Mouse (Mus musculus) hindbrain, embryonic 12.5 days (tissue): ENCODE measurements around the gene Tle6. TPM values are rescaled to one million over a fixed set of nuclear protein-coding genes. Genes with fewer than 3 reads are reported as not detected.

Experiments
- ATAC-seq: fragments of 200-750 bp; cut with Nextera tagmentation; 2 replicates; pipeline ENCODE4 v1.8.0; 2017; ENCODE audit warnings: moderate TSS enrichment; ENCODE audit not compliant: low FRiP score
- H3K27ac ChIP-seq: fragments of 300-500 bp; sonication (generic); 2 replicates; pipeline ENCODE4 v1.5.1; 2016; ENCODE audit warnings: mild to moderate bottlenecking
- H3K27me3 ChIP-seq: fragments of 300-500 bp; sonication (generic); 2 replicates; pipeline ENCODE4 v1.6.1; 2016; ENCODE audit warnings: mild to moderate bottlenecking
- H3K36me3 ChIP-seq: fragments of 300-500 bp; sonication (generic); 2 replicates; pipeline ENCODE4 v1.6.1; 2016; ENCODE audit warnings: mild to moderate bottlenecking
- H3K4me1 ChIP-seq: fragments of 300-500 bp; sonication (generic); 2 replicates; pipeline ENCODE4 v1.6.1; 2016
- H3K4me2 ChIP-seq: fragments of 300-500 bp; sonication (generic); replicated peaks from 2 replicates; pipeline ENCODE4 v1.6.1; 2016; ENCODE audit warnings: mild to moderate bottlenecking
- H3K4me3 ChIP-seq: fragments of 300-500 bp; sonication (generic); 2 replicates; pipeline ENCODE4 v1.5.1; 2016; ENCODE audit warnings: mild to moderate bottlenecking
- H3K9ac ChIP-seq: fragments of 300-500 bp; sonication (generic); 2 replicates; pipeline ENCODE4 v1.6.1; 2016; ENCODE audit warnings: mild to moderate bottlenecking, moderate library complexity
- H3K9me3 ChIP-seq: fragments of 300-500 bp; sonication (generic); replicated peaks from 2 replicates; pipeline ENCODE4 v1.6.1; 2016; ENCODE audit warnings: mild to moderate bottlenecking
- WGBS: fragments of 180-500 bp; shearing (Covaris S2); methylation state at CpG from one replicate; pipeline ENCODE4 v1.1.7; 2016; 5-methylcytosine and 5-hydroxymethylcytosine counted together
- polyA plus RNA-seq: library from polyadenylated mRNA; unstranded; fragments of >200 nt; fragmentation: Nextera tagmentation; extraction: Ambion mirVana; gene quantifications from 2 replicates; pipeline ENCODE4 v1.2.1, GENCODE M21; 2016

Tle6 gene
- polyA plus RNA-seq, 1 experiment from 2014 or later, result 8.3 TPM

- Histone ChIP-seq H3K4me3 (peak overlapping the region; percentile 51), H3K27ac (peak overlapping the region; percentile 48; the same call in 1 of the 2 replicates), H3K4me2 (peak overlapping the region; percentile 77), H3K27me3 (peaks cover 83% of the 10 kb centered on the region), H3K9ac (peak overlapping the region; percentile 69), H3K36me3 (no peaks in the 10 kb centered on the region), H3K4me1 (peaks cover 47% of the 10 kb centered on the region), H3K9me3 (no peaks in the 10 kb centered on the region)
- ATAC-seq, result no peak
- under 1% methylated on average over 6 of the region's 6 CpGs for WGBS
These were observed 25.2 kb downstream of the Tle6 start for GRCm38 (mm10) chr10:81575695-81576094.

DNA sequence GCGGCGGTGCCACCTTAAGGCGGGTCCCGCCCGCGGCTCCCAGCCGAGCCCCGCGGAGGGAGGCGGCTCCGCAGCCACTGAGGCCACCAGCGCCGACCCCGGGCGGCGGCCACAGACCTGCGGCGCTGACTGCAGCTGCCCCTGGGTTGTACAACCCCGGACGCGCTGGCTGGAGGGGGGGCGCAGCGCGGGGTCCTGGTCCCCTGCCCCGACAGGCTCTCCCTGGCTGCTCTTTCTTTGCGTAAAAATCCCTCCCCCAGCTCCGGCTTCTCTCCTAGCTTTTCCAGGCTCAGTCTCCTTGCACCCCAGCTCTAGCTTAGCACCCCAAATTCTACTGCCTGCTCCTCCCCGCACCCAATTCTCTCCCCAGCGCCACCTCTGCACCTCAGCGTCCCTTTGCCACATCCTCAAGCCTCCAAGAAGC, 25.7 kb downstream of the Tle6 start:
- H3K36me3 ChIP-seq, result no peaks in the 10 kb centered on the region
- peaks cover 47% of the 10 kb centered on the region for H3K4me1 ChIP-seq
- peak overlapping the region; percentile 77 for H3K4me2 ChIP-seq
- under 1% methylated on average over 29 of the region's 30 CpGs for WGBS
- H3K27ac ChIP-seq, result peak overlapping the region; percentile 48; the same call in 1 of the 2 replicates
- no peaks in the 10 kb centered on the region for H3K9me3 ChIP-seq
- peak overlapping the region; percentile 69 for H3K9ac ChIP-seq
- H3K4me3 ChIP-seq, result peak overlapping the region; percentile 51
- H3K27me3 ChIP-seq, result peaks cover 78% of the 10 kb centered on the region
- ATAC-seq, result no peak

- peak within 1 kb of the TSS; percentile 48; the same call in 1 of the 2 replicates for H3K27ac ChIP-seq
- peak within 1 kb of the TSS; percentile 51 for H3K4me3 ChIP-seq
- peaks cover 74% of the 10 kb centered on the region for H3K27me3 ChIP-seq
- 20% methylated on average over 10 of the region's 10 CpGs for WGBS
- H3K9ac ChIP-seq, result peak within 1 kb of the TSS; percentile 69
- H3K36me3 ChIP-seq, result no peaks in the 10 kb centered on the region
- ATAC-seq, result no peak
- no peaks in the 10 kb centered on the region for H3K9me3 ChIP-seq
- peak within 1 kb of the TSS; percentile 77 for H3K4me2 ChIP-seq
- H3K4me1 ChIP-seq, result peaks cover 54% of the 10 kb centered on the region
These were observed 26.5 kb downstream of the Tle6 start, which contains the start of gene Tle2 for GRCm38 (mm10) chr10:81574081-81575056. Gene Tle2, plus strand, starts transcription at chr10:81574561.

DNA sequence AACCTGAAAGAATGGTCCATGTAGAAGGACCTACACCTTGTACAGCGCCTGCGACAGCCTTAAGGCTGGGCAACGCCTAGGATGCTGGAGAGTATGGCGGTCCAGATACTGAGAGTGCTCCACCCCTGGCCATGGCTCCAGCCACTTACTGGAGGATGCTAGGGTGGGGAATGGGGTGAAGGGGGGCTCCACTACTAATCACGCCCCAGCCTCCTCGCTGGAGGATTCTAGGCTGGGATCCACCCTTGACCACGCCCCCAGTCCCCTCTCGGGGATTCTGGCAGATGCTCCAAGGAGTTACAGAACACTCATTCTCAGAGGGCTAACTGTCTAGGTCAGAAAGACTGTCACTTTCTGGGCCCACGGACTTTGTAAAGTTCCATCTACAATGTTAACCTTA, 27.9 kb downstream of the Tle6 start:
- H3K4me1 ChIP-seq, result peaks cover 67% of the 10 kb centered on the region
- no peak overlapping the region for H3K9ac ChIP-seq
- H3K4me2 ChIP-seq, result 0 out of 2 replicates have a peak overlapping the region, but pooled peaks have one; percentile 63
- 9% methylated on average over 9 of the region's 9 CpGs for WGBS
- no peak for ATAC-seq
- no peaks in the 10 kb centered on the region for H3K36me3 ChIP-seq
- H3K4me3 ChIP-seq, result no peak overlapping the region
- no peak overlapping the region for H3K27ac ChIP-seq
- peaks cover 65% of the 10 kb centered on the region for H3K27me3 ChIP-seq
- no peaks in the 10 kb centered on the region for H3K9me3 ChIP-seq

- Histone ChIP-seq H3K9me3 (no peaks in the 10 kb centered on the region), H3K4me3 (peak overlapping the region; percentile 17; the same call in 1 of the 2 replicates), H3K4me2 (peak overlapping the region; percentile 63), H3K36me3 (no peaks in the 10 kb centered on the region), H3K27ac (peak overlapping the region; percentile 62), H3K27me3 (peaks cover 65% of the 10 kb centered on the region), H3K4me1 (peaks cover 67% of the 10 kb centered on the region), H3K9ac (no peak overlapping the region)
- under 1% methylated on average over 9 of the region's 9 CpGs for WGBS
- peak; percentile 3 for ATAC-seq
These were observed 28.7 kb downstream of the Tle6 start for GRCm38 (mm10) chr10:81572133-81572671.

DNA sequence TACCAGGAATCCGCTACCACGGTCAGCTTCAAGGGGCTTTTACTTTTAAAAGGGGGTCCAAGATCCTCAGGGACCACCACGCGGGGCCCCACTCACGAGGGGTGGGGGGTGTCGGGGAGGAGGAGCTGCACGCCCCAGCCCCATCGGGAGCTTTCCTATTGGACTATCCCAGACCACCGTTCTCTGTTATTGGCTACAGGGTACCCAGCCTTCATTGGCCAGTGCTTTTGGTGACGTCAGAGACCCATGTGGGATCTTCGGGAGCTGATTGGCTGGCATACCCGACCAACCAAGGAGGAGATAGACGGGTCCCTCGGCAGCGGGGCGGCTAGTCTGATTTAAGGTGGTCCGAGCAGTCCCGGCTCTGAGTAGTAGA, 29.4 kb downstream of the Tle6 start:
- H3K27ac ChIP-seq, result peak overlapping the region; percentile 87
- under 1% methylated on average over 18 of the region's 18 CpGs for WGBS
- peaks cover 65% of the 10 kb centered on the region for H3K27me3 ChIP-seq

DNA sequence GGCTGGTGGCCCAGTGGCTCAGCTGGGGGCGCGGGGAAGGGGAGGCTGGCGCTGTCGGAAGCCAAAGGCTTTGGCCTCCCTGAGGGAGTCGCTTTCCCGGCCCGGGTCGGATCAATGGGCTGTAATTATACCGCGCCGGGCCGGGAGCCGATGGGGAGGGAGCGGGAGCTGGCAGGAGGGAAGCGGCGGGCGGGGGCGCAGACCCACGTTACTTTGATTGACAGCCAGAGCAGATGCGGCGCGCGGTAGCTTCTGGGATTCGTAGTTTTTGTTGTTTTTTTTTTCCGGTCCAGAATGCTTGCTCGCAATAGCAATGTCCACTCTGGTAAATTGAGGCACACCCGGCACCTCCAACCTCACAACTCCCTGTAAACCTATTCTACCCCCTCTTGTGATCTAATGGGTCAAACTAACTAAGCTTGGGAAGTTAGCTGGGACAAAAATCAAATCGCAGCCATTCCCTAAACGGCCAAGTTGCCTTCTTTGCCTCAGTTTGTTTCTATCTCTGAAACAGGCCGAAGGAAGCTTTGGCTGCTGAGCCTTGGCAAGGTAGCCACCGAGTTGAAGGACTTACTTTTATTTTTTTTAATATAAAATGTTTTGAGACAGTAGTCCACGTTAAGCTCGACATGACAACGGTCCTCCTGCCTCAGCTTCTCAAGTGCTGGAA, 29.9 kb downstream of the Tle6 start:
- peaks cover 4% of the 10 kb centered on the region for H3K36me3 ChIP-seq
- no peak overlapping the region; the same call in 1 of the 2 replicates for H3K9ac ChIP-seq
- H3K4me1 ChIP-seq, result peaks cover 63% of the 10 kb centered on the region
- peaks cover 65% of the 10 kb centered on the region for H3K27me3 ChIP-seq
- peak overlapping the region; percentile 33 for H3K4me3 ChIP-seq
- H3K27ac ChIP-seq, result peak overlapping the region; percentile 87
- H3K4me2 ChIP-seq, result peak overlapping the region; percentile 63
- H3K9me3 ChIP-seq, result no peaks in the 10 kb centered on the region
- WGBS, result under 1% methylated on average over 33 of the region's 34 CpGs
- peak; percentile 73 for ATAC-seq

More for the DNA sequence above, 29.4 kb downstream of the Tle6 start:
- peak overlapping the region; percentile 63 for H3K4me2 ChIP-seq
- ATAC-seq, result peak; percentile 88
- H3K9ac ChIP-seq, result no peak overlapping the region
- peak overlapping the region; percentile 33 for H3K4me3 ChIP-seq
- H3K36me3 ChIP-seq, result no peaks in the 10 kb centered on the region; the same call in 1 of the 2 replicates
- no peaks in the 10 kb centered on the region for H3K9me3 ChIP-seq
- H3K4me1 ChIP-seq, result peaks cover 67% of the 10 kb centered on the region

GRCm38 (mm10) chr10:81570238-81570800, 30.6 kb downstream of the Tle6 start:
- WGBS, result under 1% methylated on average over 10 of the region's 11 CpGs
- H3K36me3 ChIP-seq, result peaks cover 11% of the 10 kb centered on the region
- no peak overlapping the region; the same call in 1 of the 2 replicates for H3K9ac ChIP-seq
- peak overlapping the region; percentile 87 for H3K27ac ChIP-seq
- no peaks in the 10 kb centered on the region for H3K9me3 ChIP-seq
- H3K27me3 ChIP-seq, result peaks cover 65% of the 10 kb centered on the region
- peak overlapping the region; percentile 33 for H3K4me3 ChIP-seq
- peaks cover 59% of the 10 kb centered on the region for H3K4me1 ChIP-seq
- peak overlapping the region; percentile 63 for H3K4me2 ChIP-seq
- ATAC-seq, result peak; percentile 30

DNA sequence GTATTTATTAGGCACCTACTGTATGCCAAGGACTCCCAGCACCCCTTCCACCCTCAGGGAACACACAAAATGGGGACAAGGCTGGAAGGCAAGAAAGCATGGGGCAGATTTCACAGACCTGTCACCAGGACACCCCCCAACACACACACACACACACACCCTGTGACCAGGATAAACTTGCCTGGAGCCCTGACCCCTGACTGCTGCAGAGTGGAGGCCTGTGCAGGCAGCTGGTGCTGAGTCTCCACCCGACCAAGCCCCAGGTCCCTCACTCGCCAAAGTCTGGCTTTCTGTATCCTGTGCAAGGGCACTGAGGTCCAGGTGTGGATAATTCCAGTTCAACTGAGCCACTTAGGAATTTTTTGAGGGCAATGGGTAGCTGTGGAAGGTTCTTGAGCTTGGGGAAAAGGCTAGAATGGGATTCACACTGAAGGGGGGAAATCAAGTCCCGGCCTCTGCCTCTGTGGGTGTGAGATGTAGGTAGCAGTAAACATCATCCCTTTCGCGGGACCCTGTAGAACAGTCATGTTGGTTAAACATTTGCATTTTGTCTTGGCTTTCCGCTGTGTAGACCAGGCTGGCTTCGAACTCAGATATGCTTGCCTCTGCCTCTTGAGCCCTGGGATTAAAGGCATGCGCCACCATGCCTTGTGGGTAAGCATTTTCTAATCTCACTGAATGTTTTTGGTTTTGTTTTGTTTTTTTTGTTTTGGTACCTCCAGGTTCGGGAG, 31.2 kb downstream of the Tle6 start:
- Histone ChIP-seq H3K4me1 (peaks cover 60% of the 10 kb centered on the region), H3K36me3 (peaks cover 17% of the 10 kb centered on the region), H3K4me3 (no peak overlapping the region), H3K27me3 (peaks cover 69% of the 10 kb centered on the region), H3K27ac (peak overlapping the region; percentile 79; the same call in 1 of the 2 replicates), H3K9me3 (no peaks in the 10 kb centered on the region), H3K9ac (no peak overlapping the region), H3K4me2 (no peak overlapping the region; the same call in 1 of the 2 replicates)
- WGBS, result 41% methylated on average over 9 of the region's 9 CpGs
- no peak for ATAC-seq

DNA sequence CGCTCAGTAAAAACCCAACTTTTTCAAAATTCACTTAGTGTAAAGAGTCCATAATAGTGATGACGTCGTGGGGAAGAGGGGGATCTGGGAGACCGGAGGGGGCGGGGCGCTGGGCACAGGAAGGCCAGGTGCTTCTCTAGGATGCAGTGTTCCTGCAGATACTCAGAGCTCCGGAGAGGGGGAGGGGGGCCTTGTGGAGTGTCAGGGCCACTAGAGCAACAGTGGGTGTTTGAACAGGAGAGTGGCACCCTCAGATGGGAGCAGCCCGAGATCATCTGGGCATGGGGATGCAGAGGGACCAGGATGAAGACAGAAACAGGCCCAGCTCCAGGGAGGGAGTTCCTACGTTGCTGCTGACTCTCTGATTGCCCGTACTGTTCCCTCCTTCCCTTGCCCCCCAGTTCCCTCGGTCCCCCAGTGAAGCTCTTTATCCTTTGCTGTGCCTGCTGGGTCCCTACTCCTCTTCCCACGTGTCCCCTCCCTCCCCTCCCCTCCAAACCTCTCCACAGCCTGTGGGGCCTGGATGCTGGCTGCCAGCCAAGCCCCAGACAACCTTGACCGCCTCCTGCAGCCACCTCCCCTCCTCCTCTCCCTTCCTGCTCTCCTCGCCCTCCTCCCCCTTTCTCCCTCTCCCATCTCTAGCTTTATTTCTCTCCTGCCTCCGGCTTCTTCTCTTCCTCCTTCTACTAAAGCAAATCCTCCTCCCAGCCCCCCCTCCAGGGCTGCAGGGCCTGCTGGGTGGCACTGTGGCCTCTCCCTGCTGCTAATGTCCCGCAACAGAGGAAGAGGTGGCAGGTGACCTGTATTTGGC, 32.3 kb downstream of the Tle6 start:
- 11% methylated on average over 16 of the region's 16 CpGs for WGBS
- H3K27ac ChIP-seq, result peak overlapping the region; percentile 79

More for the DNA sequence above, 32.3 kb downstream of the Tle6 start:
- Histone ChIP-seq H3K4me1 (peaks cover 63% of the 10 kb centered on the region), H3K4me2 (peak overlapping the region; percentile 28; the same call in 1 of the 2 replicates), H3K4me3 (no peak overlapping the region), H3K36me3 (peaks cover 24% of the 10 kb centered on the region), H3K9me3 (no peaks in the 10 kb centered on the region), H3K9ac (no peak overlapping the region), H3K27me3 (peaks cover 63% of the 10 kb centered on the region)
- ATAC-seq, result 0 out of 2 replicates have a peak, but pooled peaks have one; percentile 4
